Mouse (Mus musculus) ovary, postnatal 10 days (tissue): ENCODE data around the gene Syngr4.
A peak's percentile ranks its signal among the peaks of the same experiment; 100 is the strongest.
"Not testable (repeated sequence)": the region's sequence is repeated elsewhere in the genome, so short reads cannot be mapped to it uniquely, and the experiment has no call there.

Experiments used
- DNase-seq: peaks from one replicate; pipeline ENCODE4 v3.0.0; 2022; ENCODE audit warnings: low spot score

Syngr4 gene

DNA sequence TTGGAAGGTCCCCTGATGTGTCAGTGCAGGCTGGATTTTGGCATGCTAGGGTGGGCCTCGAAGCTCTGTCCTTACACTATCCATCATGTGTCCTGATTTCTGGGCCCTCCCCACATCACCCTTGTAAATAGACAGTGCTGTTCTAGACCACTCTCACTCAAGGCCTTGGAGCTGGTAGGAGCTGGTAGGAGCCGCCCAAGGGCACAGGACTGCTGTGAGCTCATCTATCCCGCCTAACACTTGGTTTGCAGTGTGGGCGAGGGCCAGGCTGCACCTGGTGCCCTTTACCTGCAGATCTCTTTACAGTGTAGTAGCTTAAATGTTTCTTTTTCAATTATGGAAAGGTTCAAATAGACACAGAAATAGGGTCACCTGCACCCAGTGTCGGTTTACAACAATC is 18.5 kb upstream of the Syngr4 start:
- no peak for DNase-seq

DNA sequence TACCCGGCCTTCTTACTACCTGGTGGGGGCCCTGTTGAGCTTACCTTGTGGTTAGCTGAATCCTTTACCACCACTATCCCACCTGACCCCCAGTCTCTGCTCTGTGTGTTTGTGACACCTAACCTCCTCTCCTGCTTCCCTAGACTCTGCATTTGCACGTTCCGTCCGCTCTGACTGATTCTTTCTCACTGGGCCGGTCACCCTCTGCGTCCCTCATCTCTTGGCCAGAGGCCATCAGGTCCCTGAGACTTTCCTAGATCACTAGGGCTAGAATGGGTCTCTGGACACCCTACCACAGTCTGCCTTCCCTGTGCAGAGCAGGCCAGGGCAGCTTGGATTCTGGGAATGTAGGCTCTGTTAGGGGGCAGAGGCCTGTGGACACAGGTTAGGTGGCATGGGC is 17.6 kb upstream of the Syngr4 start:
- DNase-seq, result no peak

- DNase-seq, result no peak
These were observed 12.6 kb upstream of the Syngr4 start for GRCm38 (mm10) chr7:45909145-45909544.

DNA sequence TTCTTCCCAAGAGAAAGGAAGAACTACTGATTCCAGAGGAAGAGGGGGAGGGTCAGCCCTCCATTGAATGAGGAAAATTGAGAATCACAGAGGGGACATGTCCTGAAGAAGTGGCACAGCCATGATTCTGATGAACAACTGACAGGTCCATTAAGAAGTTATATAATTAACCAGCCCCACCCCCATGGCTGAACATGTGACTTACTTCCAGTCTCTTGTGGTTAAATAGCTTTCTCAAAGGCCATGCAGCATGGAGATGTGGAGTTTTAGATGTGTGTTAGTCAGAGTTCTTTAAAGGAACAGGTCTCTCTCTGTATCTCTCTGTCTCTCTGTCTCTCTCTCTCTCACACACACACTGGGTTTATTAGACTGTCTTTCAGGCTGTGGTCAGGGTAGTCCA is 11.9 kb upstream of the Syngr4 start:
- no peak for DNase-seq

- DNase-seq, result no peak
These were observed 10.1 kb upstream of the Syngr4 start for GRCm38 (mm10) chr7:45906622-45907021.

GRCm38 (mm10) chr7:45902481-45903002 is 6.0 kb upstream of the Syngr4 start:
- no peak for DNase-seq

DNA sequence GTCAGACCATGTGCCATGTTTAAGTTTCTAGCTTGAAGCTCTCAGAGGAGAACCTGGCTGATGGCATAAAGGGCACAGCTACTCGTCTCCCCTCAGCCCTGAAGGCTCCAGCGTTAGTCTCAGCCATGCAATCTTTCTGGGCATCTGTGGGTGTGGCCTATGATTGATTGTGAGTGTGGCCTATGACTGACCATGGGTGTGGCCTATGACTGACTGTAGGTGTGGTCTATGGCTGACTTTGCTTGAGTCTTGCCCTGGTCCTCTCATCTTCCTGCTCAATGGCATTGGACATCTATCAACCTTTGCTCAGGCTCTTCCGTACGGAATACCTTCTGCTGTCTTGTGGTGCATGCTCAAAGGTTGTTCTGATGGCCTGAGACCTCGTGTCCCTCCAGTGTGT is 5.0 kb upstream of the Syngr4 start:
- DNase-seq, result no peak

- not testable (repeated sequence) for DNase-seq
These were observed 1.6 kb upstream of the Syngr4 start for GRCm38 (mm10) chr7:45898125-45898524.

DNA sequence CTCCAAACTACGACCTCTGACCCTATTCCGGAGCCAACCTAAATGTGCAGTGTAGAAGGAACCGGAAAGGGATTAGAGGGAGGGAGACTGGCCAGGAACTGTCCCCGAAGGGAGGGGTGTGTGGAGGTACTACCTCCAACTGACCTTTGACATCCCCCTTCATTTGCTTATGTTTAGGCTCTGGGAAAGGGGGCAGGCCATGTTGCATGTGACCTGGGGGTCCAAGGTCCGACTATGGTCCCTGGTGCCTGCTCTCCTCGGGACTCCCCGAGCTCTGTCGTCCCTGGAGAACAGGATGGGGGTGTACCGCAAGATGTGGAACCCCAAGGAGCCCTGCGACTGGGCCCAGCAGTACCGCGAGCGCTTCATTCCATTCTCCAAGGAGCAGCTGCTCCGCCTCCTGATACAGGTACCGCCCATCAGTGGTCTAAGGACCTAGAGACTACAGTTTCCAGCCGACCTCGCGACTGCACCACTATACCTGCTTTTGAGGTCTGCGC is 794 bp upstream of the Syngr4 start:
- peak; percentile 46 for DNase-seq

GRCm38 (mm10) chr7:45895931-45896516 is 490 bp downstream of the Syngr4 start:
- DNase-seq, result no peak

- DNase-seq, result no peak
These were observed 3.9 kb downstream of the Syngr4 start for GRCm38 (mm10) chr7:45892651-45893050.

GRCm38 (mm10) chr7:45887246-45887645 is 9.3 kb downstream of the Syngr4 start:
- DNase-seq, result no peak

- no peak for DNase-seq
These were observed 15.5 kb downstream of the Syngr4 start for GRCm38 (mm10) chr7:45881011-45881410.

- no peak for DNase-seq
These were observed 16.0 kb downstream of the Syngr4 start for GRCm38 (mm10) chr7:45880531-45880930.

DNA sequence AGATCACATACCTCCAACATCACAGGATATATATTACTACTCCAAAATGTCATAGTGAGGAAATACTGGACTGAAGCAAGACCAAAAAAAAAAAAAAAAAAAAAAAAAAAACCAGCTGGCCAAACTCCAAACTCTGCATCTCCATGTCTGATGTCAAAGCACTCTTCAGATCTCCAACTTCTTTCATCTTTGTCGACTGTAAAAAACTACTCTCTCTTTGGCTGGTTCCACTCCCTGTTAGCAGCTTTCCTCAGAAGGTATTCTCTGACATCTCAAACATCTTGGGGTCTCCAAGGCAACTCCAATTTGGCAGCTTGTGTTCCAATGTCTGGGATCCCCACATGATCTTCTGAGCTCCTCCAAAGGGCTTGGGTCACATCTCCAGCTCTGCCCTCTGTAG is 18.2 kb downstream of the Syngr4 start, which contains the start of gene Grin2d:
Gene Grin2d (minus strand): TSS at position 101 of the 400 bp plus-strand sequence.
- not testable (repeated sequence) for DNase-seq

GRCm38 (mm10) chr7:45876895-45877294 is 19.6 kb downstream of the Syngr4 start:
- no peak for DNase-seq

GRCm38 (mm10) chr7:45873061-45873947 is 23.2 kb downstream of the Syngr4 start:
- DNase-seq, result peak; percentile 49

GRCm38 (mm10) chr7:45872624-45873023 is 23.9 kb downstream of the Syngr4 start, which contains the start of gene Kdelr1:
Gene Kdelr1, plus strand, starts transcription at chr7:45872772.
- DNase-seq, result peak; percentile 83

DNA sequence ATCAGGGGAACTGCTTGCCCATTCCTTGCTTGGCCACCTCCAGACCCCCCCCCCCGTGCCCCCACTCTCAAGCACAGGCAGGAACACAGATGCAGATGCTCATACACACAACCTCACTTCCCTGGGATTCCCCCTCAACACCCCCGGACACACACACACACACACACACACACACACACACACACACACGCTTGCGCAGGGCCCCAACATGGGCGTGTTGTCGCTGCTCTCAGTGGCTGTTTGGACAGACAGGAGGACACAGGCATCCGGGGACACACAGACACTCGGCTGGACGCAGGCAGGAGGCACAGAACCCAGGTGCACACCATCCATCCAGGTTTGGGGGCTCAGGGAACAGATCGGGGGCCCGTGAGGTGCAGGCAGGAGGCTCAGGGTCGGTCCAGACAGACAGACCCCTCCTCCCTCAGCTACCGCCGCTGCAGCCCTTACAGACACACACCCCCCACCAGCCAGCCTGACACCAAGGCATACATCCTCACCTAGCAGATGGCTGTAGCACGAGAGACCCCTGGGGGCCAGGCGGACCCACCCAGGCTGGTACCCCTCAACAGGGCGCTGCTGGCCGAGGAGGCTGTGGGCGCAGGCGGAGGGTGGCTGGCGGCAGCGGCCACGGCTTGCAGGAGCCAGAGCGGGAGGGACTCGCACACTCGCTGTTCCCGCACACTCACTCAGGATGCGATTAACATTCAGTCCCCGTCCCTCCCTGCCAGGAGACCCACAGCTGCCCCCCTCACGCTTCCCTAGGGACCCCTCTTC is 26.0 kb downstream of the Syngr4 start:
- no peak for DNase-seq

DNA sequence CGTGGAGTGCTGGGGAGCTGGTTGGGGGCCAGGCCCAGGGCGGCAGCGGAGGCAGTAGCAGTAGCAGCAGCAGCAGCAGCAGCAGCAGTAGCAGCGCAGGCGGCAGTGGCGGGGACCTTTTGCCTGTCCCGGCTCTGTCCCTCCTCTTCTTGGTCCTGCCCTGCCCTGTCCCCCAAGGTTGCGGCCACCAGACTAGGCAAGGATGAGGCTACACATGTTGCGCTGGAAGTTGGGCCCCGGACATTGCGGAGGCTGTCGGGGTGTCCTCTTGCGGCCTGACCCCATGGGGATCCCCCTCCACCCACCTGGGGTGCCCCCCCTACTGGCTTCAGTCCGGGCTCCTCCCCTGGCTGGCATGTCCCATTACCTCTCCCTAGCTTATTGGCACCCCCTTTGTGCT is 26.7 kb downstream of the Syngr4 start:
- DNase-seq, result no peak

- DNase-seq, result no peak
These were observed 27.3 kb downstream of the Syngr4 start for GRCm38 (mm10) chr7:45869107-45869670.

DNA sequence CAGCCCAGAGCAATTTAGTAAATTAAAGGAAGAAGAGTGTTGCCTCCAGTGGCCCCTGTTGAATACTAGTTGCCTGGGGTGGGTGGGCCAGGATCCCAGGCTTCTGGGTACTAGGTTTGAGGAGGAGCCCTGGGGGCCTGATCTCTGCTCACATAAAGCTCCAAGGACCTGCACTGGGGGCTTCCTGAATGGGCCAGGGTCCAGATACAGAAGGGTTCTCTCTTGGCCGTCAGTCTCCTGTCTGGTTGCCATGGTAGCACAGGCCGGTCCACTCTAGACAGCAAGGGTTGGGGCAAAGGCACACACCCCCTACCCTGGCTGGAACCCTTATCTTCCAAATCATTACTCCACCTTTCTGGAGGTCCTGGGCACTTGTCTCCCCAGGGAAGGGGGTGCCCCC is 28.6 kb downstream of the Syngr4 start:
- DNase-seq, result no peak
